Mouse (Mus musculus) CD4-positive, CD25-positive, alpha-beta regulatory T cell, adult 4 months (primary cell): ENCODE results near the gene Dnajb8. TPM values are rescaled to one million over a fixed set of nuclear protein-coding genes. Genes with fewer than 3 reads are reported as not detected.

Experiments
- ATAC-seq: one replicate; pipeline ENCODE4 v1.8.0; 2017
- polyA plus RNA-seq, 2 experiments: library from polyadenylated mRNA; unstranded; fragments of 100-300 nt; shearing (Covaris generic); gene quantifications; one replicate each; pipeline ENCODE4 v1.2.1; 2017

The Dnajb8 gene
- polyA plus RNA-seq, 2 experiments from 2014 or later = not detected

GRCm38 (mm10) chr6:88299491-88299890, 77.4 kb downstream of the Dnajb8 start:
- no peak for ATAC-seq

GRCm38 (mm10) chr6:88301234-88301633, 79.2 kb downstream of the Dnajb8 start:
- no peak for ATAC-seq

Other genes starting within 250 kb of the Dnajb8 start
- not detected for gene H1fx, start 240.6 kb upstream of the Dnajb8 start, polyA plus RNA-seq
- gene Rab7, start 177.0 kb upstream of the Dnajb8 start, polyA plus RNA-seq = 100 to 1,000 TPM; 264 to 299 TPM
- gene Rpn1, start 137.8 kb upstream of the Dnajb8 start, polyA plus RNA-seq = 100 to 1,000 TPM; 108 to 117 TPM
- gene Gata2, start 28.4 kb upstream of the Dnajb8 start, polyA plus RNA-seq = under 1 TPM in 1 of 2 experiments, not detected in 1; 0.09 TPM
- gene Eefsec, start 224.3 kb downstream of the Dnajb8 start, polyA plus RNA-seq = 10 to 100 TPM; 30.4 to 42.0 TPM
- 10 to 100 TPM; 62.1 to 85.0 TPM for gene Ruvbl1, start 243.1 kb downstream of the Dnajb8 start, polyA plus RNA-seq